Mouse (Mus musculus) heart, postnatal 0 days (tissue): Measurements from ENCODE around the gene Il18rap.

ENCODE experiments used
- CTCF ChIP-seq: IDR thresholded peaks from 2 replicates; pipeline ENCODE4 v1.5.1; 2016; ENCODE audit warnings: antibody characterized with exemption, control low read depth, low read depth
- EP300 ChIP-seq: IDR thresholded peaks from 2 replicates; pipeline ENCODE4 v1.6.1; 2016; ENCODE audit warnings: antibody characterized with exemption, low read depth

DNA sequence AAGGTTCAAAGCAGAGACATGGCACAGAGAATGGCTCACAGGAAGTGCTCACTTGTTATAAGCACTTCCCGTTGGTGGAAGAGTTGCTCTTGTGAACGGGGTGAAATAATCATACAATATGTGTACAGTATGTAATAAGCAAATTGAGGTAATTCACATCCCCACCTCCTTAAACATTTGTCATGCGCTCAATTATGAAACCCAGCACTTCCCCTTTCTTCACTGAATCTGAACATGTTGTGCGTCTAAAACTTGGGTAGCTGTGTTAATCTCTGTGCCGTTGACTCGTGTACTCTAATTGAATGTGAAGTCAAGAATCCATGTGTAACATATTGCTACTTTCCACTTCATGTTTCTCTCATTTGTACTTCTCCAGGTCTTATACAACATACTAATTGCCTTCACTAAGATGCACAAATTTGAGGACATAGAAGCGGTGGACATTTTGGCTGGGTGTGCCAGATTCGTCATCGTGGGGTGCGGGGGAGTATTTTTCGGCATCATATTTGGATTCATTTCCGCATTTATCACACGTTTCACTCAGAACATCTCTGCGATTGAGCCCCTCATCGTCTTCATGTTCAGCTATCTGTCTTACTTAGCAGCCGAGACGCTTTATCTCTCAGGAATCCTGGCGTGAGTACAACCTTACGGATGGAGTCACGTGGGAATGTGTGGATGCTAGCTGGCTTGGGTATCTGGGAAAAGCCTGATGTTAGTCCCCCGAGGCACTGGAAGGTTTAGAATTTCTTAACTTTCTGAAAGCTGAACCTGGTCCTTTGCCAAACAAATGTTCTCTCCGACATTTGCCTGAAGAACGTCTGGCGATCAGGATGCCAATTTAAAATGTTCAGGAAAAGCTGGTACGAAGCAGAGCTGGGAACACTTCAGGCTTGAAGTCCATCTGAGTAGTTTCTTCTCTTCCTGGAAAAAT lies 85.5 kb downstream of the Il18rap start:
- TF ChIP-seq CTCF: no peak
- no peak for TF ChIP-seq EP300
